ENCODE assay signal across 26 mouse cellular contexts in genomic region chr4:131314231-131314630, GRCm38 (mm10).
"Had no signal": no experiment of that assay in that cellular context is flagged by ENCODE, and none has a peak within 500 bp of the region (broad histone marks: within the 10 kb centered on the region; RNA-seq: fewer than 3 reads in every experiment).

No protein-coding gene starts in this region.

- H3K9ac ChIP-seq: heart, embryonic 12.5 days; hindbrain, embryonic 13.5 days; hindbrain, embryonic 15.5 days; intestine, embryonic 15.5 days; limb, embryonic 12.5 days; liver, embryonic 13.5 days; liver, embryonic 15.5 days; liver, postnatal 0 days had no signal

- H3K4me1 ChIP-seq: heart, embryonic 12.5 days; hindbrain, embryonic 15.5 days; intestine, embryonic 15.5 days; limb, embryonic 10.5 days; limb, embryonic 12.5 days; liver, embryonic 13.5 days; liver, embryonic 15.5 days had no signal

- H3K36me3 ChIP-seq: heart, embryonic 12.5 days; hindbrain, embryonic 13.5 days; hindbrain, embryonic 15.5 days; intestine, embryonic 15.5 days; limb, embryonic 10.5 days; limb, embryonic 12.5 days; liver, embryonic 13.5 days; liver, embryonic 15.5 days had no signal

- H3K27me3 ChIP-seq: heart, embryonic 12.5 days; hindbrain, embryonic 13.5 days; hindbrain, embryonic 15.5 days; intestine, embryonic 15.5 days; limb, embryonic 12.5 days; liver, embryonic 13.5 days; liver, embryonic 15.5 days had no signal

- DNase-seq: gastrocnemius, postnatal 10 days; gastrocnemius, postnatal 25 days; heart, adult 2 months; heart, postnatal 10 days; heart, postnatal 4 days; kidney, adult 18-20 months; kidney, adult 8-10 months; kidney, postnatal 10 days; kidney, postnatal 25 days; kidney, postnatal 4 days; liver; liver, embryonic 13.5 days; liver, postnatal 0 days; lung, adult 2 months had no signal

- H3K4me3 ChIP-seq: heart, adult 2 months; heart, embryonic 12.5 days; hindbrain, embryonic 13.5 days; hindbrain, embryonic 15.5 days; intestine, embryonic 15.5 days; layer of hippocampus, adult 2 months; left cerebral cortex, adult 2 months; limb, embryonic 10.5 days; limb, embryonic 12.5 days; liver, embryonic 13.5 days; liver, embryonic 15.5 days had no signal

- ATAC-seq: inflammation-experienced regulatory T-cells, adult 6 months; intestine, embryonic 15.5 days; intestine, postnatal 0 days; liver, postnatal 0 days had no signal

- H3K4me2 ChIP-seq: heart, embryonic 12.5 days; hindbrain, embryonic 13.5 days; hindbrain, embryonic 15.5 days; intestine, embryonic 15.5 days; limb, embryonic 12.5 days; liver, embryonic 11.5 days; liver, embryonic 13.5 days; liver, embryonic 15.5 days had no signal

- H3K27ac ChIP-seq: heart, adult 2 months; hindbrain, embryonic 13.5 days; hindbrain, embryonic 15.5 days; intestine, embryonic 15.5 days; layer of hippocampus, adult 2 months; left cerebral cortex, adult 2 months; limb, embryonic 10.5 days; limb, embryonic 12.5 days; liver, embryonic 13.5 days; liver, embryonic 15.5 days had no signal

- H3K9me3 ChIP-seq: hindbrain, embryonic 13.5 days; hindbrain, embryonic 15.5 days; intestine, embryonic 15.5 days; limb, embryonic 10.5 days; limb, embryonic 12.5 days; liver, embryonic 13.5 days; liver, embryonic 15.5 days had no signal
